Mouse (Mus musculus) brain, embryonic 14.5 days (tissue): ENCODE measurements around the gene Stk39. TPM values are rescaled to one million over a fixed set of nuclear protein-coding genes. Genes with fewer than 3 reads are reported as not detected.

Source experiments
- DNase-seq: peaks from one replicate; pipeline ENCODE4 v3.0.0-alpha.2; 2011; ENCODE audit warnings: low read depth
- CTCF ChIP-seq: fragments of 200-500 bp; IDR thresholded peaks from 2 replicates; pipeline ENCODE4 v1.5.1; 2012; ENCODE audit warnings: inconsistent platforms, mild to moderate bottlenecking, moderate library complexity, borderline replicate concordance; ENCODE audit not compliant: insufficient read depth, insufficient read length; ENCODE audit errors: extremely low read depth
- POLR2A ChIP-seq: fragments of 200-500 bp; IDR thresholded peaks from 2 replicates; pipeline ENCODE4 v1.6.1; 2012; ENCODE audit warnings: mild to moderate bottlenecking, inconsistent platforms, borderline replicate concordance; ENCODE audit not compliant: poor library complexity, insufficient read depth, insufficient read length, severe bottlenecking; ENCODE audit errors: extremely low read depth
- polyA plus RNA-seq: library from polyadenylated mRNA; depleted of rRNA; stranded (reverse); fragments of >200 nt; gene quantifications from 2 replicates; pipeline ENCODE4 v1.2.3, GENCODE M21; 2012

Stk39 gene
- polyA plus RNA-seq, 1 experiment = 27.7 TPM

- DNase-seq = no peak
- no peak for TF ChIP-seq CTCF
- TF ChIP-seq POLR2A = no peak
Measured at GRCm38 (mm10) chr2:68343751-68344150, 128.3 kb downstream of the Stk39 start.

GRCm38 (mm10) chr2:68342122-68342646 lies 129.9 kb downstream of the Stk39 start:
- TF ChIP-seq POLR2A = no peak
- TF ChIP-seq CTCF = no peak
- DNase-seq = no peak

- no peak for TF ChIP-seq POLR2A
- no peak for TF ChIP-seq CTCF
- DNase-seq = no peak
Measured at GRCm38 (mm10) chr2:68336913-68337312, 135.2 kb downstream of the Stk39 start.

GRCm38 (mm10) chr2:68334945-68335344 lies 137.1 kb downstream of the Stk39 start:
- DNase-seq = no peak
- TF ChIP-seq CTCF = no peak
- TF ChIP-seq POLR2A = no peak

GRCm38 (mm10) chr2:68325306-68325705 lies 146.8 kb downstream of the Stk39 start:
- DNase-seq = no peak
- no peak for TF ChIP-seq CTCF
- TF ChIP-seq POLR2A = no peak

GRCm38 (mm10) chr2:68321230-68321629 lies 150.8 kb downstream of the Stk39 start:
- DNase-seq = no peak
- no peak for TF ChIP-seq POLR2A
- TF ChIP-seq CTCF = no peak

GRCm38 (mm10) chr2:68320670-68321069 lies 151.4 kb downstream of the Stk39 start:
- TF ChIP-seq POLR2A (no peak), CTCF (no peak)
- DNase-seq = peak; percentile 85

GRCm38 (mm10) chr2:68318452-68318851 lies 153.6 kb downstream of the Stk39 start:
- peak; percentile 43 for DNase-seq
- TF ChIP-seq POLR2A (no peak), CTCF (no peak)

GRCm38 (mm10) chr2:68317895-68318294 lies 154.2 kb downstream of the Stk39 start:
- DNase-seq = no peak
- TF ChIP-seq POLR2A (no peak), CTCF (no peak)

- no peak for TF ChIP-seq CTCF
- TF ChIP-seq POLR2A = no peak
- DNase-seq = no peak
Measured at GRCm38 (mm10) chr2:68317452-68317851, 154.6 kb downstream of the Stk39 start.

GRCm38 (mm10) chr2:68315258-68315657 lies 156.8 kb downstream of the Stk39 start:
- peak; percentile 72 for DNase-seq
- TF ChIP-seq POLR2A (no peak), CTCF (no peak)

- no peak for DNase-seq
- TF ChIP-seq POLR2A = no peak
- TF ChIP-seq CTCF = peak; percentile 35; the same call in 1 of the 2 replicates
Measured at GRCm38 (mm10) chr2:68310121-68310520, 161.9 kb downstream of the Stk39 start.
